Comparison of ENCODE assay signal across 8 mouse cellular contexts in genomic region chr13:20090711-20091603, GRCm38 (mm10). TPM values are rescaled to one million over a fixed set of nuclear protein-coding genes. Genes with fewer than 3 reads are reported as not detected.
DNase-seq lines count a peak whose midpoint lies in the region; ATAC-seq and TF ChIP-seq lines count a peak whose summit lies in the region.

No protein-coding gene starts in this region.

- peak overlapping the region; percentile 70 for H3K9ac ChIP-seq in forebrain, embryonic 15.5 days (replicated peaks)
- H3K9ac ChIP-seq in hindbrain, embryonic 11.5 days (ENCODE audit: low read depth, low read length), result peak overlapping the region; percentile 81

- under 1% methylated on average over 90 of the region's 93 CpGs for WGBS in forebrain, embryonic 15.5 days
- under 1% methylated on average over 77 of the region's 93 CpGs for WGBS in hindbrain, embryonic 11.5 days

- no peaks in the 10 kb centered on the region for H3K36me3 ChIP-seq in E14TG2a.4 (ENCODE audit: insufficient read depth, low read length)
- H3K36me3 ChIP-seq in forebrain, embryonic 15.5 days, result no peaks in the 10 kb centered on the region
- H3K36me3 ChIP-seq in hindbrain, embryonic 11.5 days (ENCODE audit: control insufficient read depth, insufficient read depth, low read length), result no peaks in the 10 kb centered on the region

- peak; percentile 32 for DNase-seq in brain, embryonic 18.5 days (ENCODE audit: low read depth, low spot score)
- DNase-seq in hindbrain, embryonic 11.5 days (ENCODE audit: low spot score), result peak; percentile 77
- DNase-seq in left cerebral cortex, postnatal 36 days (ENCODE audit: low spot score in 2 of 2), result peak; percentile 40 to 56
- DNase-seq in right cerebral cortex, postnatal 14 days, result peak; percentile 58
- peak; percentile 77 for DNase-seq in yolk sac, embryonic 10.5 days (ENCODE audit: low spot score)

- H3K27me3 ChIP-seq in E14TG2a.4 (ENCODE audit: insufficient read depth, low read length), result peaks cover 42% of the 10 kb centered on the region
- H3K27me3 ChIP-seq in forebrain, embryonic 15.5 days, result peaks cover 22% of the 10 kb centered on the region
- H3K27me3 ChIP-seq in hindbrain, embryonic 11.5 days (ENCODE audit: control insufficient read depth, insufficient read depth, low read length), result no peaks in the 10 kb centered on the region

- intact Hi-C loops in left cerebral cortex, postnatal 36 days (cut with DNase I), result loop anchor here (1.0 to 5.0 kb wide), 2 partner anchors 54 to 93 kb away; no protein-coding TSS in a partner anchor

- no peak for TF ChIP-seq CTCF in E14TG2a.4 (conservative IDR thresholded peaks at IDR 0.05; ENCODE audit: low read length)

- H3K4me1 ChIP-seq in E14TG2a.4 (replicated peaks; ENCODE audit: low read depth, low read length), result peaks cover 25% of the 10 kb centered on the region
- H3K4me1 ChIP-seq in forebrain, embryonic 15.5 days, result peaks cover 6% of the 10 kb centered on the region
- no peaks in the 10 kb centered on the region; the same call in 1 of the 2 replicates for H3K4me1 ChIP-seq in hindbrain, embryonic 11.5 days (replicated peaks; ENCODE audit: control insufficient read depth, insufficient read depth, low read length)

- peak overlapping the region; percentile 98 for H3K4me2 ChIP-seq in forebrain, embryonic 15.5 days (replicated peaks)
- H3K4me2 ChIP-seq in hindbrain, embryonic 11.5 days (replicated peaks; ENCODE audit: low read depth, low read length), result peak overlapping the region; percentile 94

- no peaks in the 10 kb centered on the region for H3K9me3 ChIP-seq in E14TG2a.4 (ENCODE audit: low read length)
- no peaks in the 10 kb centered on the region for H3K9me3 ChIP-seq in forebrain, embryonic 15.5 days
- H3K9me3 ChIP-seq in hindbrain, embryonic 11.5 days (ENCODE audit: control insufficient read depth, low read length), result no peaks in the 10 kb centered on the region

- peak overlapping the region; percentile 61 for H3K27ac ChIP-seq in forebrain, embryonic 15.5 days (replicated peaks)
- peak overlapping the region; percentile 74 for H3K27ac ChIP-seq in hindbrain, embryonic 11.5 days (ENCODE audit: low read depth, low read length)

- H3K4me3 ChIP-seq in E14TG2a.4 (replicated peaks; ENCODE audit: low read length), result peak overlapping the region; percentile 92
- H3K4me3 ChIP-seq in forebrain, embryonic 15.5 days, result peak overlapping the region; percentile 85
- H3K4me3 ChIP-seq in hindbrain, embryonic 11.5 days (ENCODE audit: low read depth, low read length), result peak overlapping the region; percentile 84

- peak; percentile 88 for ATAC-seq in forebrain, embryonic 15.5 days (replicated peaks)
- peak; percentile 84 for ATAC-seq in hindbrain, embryonic 11.5 days (ENCODE audit: low FRiP score)
- ATAC-seq in megakaryocyte progenitor cell, adult 5-6 weeks (replicated peaks; ENCODE audit: poor library complexity), result peak; percentile 30

RNA-seq across cellular contexts. Expression of gene Elmo1, which starts 0.6 kb away (rescaled TPM):
- polyA plus RNA-seq in forebrain, embryonic 15.5 days (2015; fragmentation: Nextera tagmentation; extraction: Ambion mirVana), result 31.5 and 34.9 TPM in 2 replicates
- 22.9 and 23.4 TPM in 2 replicates for polyA plus RNA-seq in hindbrain, embryonic 11.5 days (2014; fragmentation: Nextera tagmentation; extraction: Ambion mirVana)
- total RNA-seq in left cerebral cortex, postnatal 36 days (2021), result 10 to 100 TPM; 61.7 to 75.4 TPM
- total RNA-seq in megakaryocyte progenitor cell, adult 5-6 weeks (2015), result 97.9 and 103 TPM in 2 replicates
- 42.0 and 61.9 TPM in 2 replicates for total RNA-seq in megakaryocyte progenitor cell, adult 5-6 weeks (2017)

Comparison
In these comparisons a context has a peak if more than half of its experiments do, and no peak if none do; other contexts are left out.
1. Peak in every context shown above with its lines: DNase-seq, ATAC-seq, H3K4me3 ChIP-seq and H3K27ac ChIP-seq.
2. ATAC-seq: peak in every context shown above with its lines; median percentile 88 in forebrain, embryonic 15.5 days; 84 in hindbrain, embryonic 11.5 days; 30 in megakaryocyte progenitor cell, adult 5-6 weeks.